Mouse (Mus musculus): ENCODE measurements at regions not wholly inside any gene's neighbourhood (a gene's known extent, or its start where the extent isn't known, plus 50 kb on each side); places are given as distances from the start of the nearest gene placed in this dataset.

DNA sequence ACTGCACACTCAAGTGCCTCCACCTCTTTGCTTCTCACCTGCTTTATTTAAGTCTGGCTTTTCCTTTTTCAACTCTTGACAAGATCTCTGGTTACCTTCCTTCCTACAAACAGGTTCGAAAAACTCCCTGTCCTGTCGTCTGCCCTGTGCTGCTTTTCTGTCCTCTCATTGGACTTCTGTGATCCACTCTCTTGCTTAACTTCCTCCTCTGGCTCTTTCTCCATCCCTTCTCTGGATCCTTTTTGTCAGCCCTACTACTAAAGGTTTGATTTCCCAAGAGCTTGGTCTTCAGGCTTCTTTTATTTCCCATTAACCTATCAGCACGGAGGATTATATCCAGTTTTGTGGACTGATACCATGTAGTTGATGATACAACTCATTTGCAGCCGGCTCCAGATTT, 149.8 kb downstream of the Satb1 start:
- Histone ChIP-seq H3K9me3 (replicated peaks; ENCODE audit: control insufficient read depth, low read length) (no peaks in the 10 kb centered on the region), H3K4me3 (ENCODE audit: low read depth, low read length) (no peak overlapping the region), H3K36me3 (ENCODE audit: control insufficient read depth, insufficient read depth, low read length) (no peaks in the 10 kb centered on the region), H3K9ac (ENCODE audit: low read length) (no peak overlapping the region), H3K4me1 (ENCODE audit: control insufficient read depth, insufficient read depth, low read length) (no peaks in the 10 kb centered on the region), H3K4me2 (ENCODE audit: low read length) (no peak overlapping the region), H3K27me3 (replicated peaks; ENCODE audit: control insufficient read depth, insufficient read depth, low read length) (no peaks in the 10 kb centered on the region), H3K27ac (ENCODE audit: low read depth, low read length) (no peak overlapping the region)
- 80% methylated on average over 4 of the region's 4 CpGs for WGBS
- no peak for DNase-seq (ENCODE audit: low spot score)
- no peak for ATAC-seq

DNA sequence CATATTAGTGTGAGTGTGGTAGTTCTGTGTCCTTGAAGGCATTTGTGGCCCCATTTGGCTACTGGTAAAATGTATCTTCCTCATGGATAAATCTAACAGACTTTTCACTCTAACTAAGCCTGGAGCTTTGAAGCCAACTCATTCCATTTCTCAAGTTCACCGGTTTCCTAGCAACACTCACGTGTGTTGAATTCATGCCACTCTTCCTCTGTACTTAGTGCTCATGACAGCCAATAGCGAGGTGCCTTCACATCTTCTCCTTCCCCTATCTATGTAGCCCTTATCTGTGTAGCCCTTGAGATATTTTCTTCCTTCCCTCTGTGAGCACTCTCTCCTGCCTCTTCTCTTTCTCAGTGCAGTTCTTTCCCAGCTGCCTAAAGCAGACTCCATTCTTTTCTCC, 150.7 kb downstream of the Satb1 start:
- Histone ChIP-seq H3K36me3 (ENCODE audit: control insufficient read depth, insufficient read depth, low read length) (no peaks in the 10 kb centered on the region), H3K9ac (ENCODE audit: low read length) (no peak overlapping the region), H3K4me2 (ENCODE audit: low read length) (no peak overlapping the region), H3K4me1 (ENCODE audit: control insufficient read depth, insufficient read depth, low read length) (no peaks in the 10 kb centered on the region), H3K4me3 (ENCODE audit: low read depth, low read length) (no peak overlapping the region), H3K27ac (ENCODE audit: low read depth, low read length) (no peak overlapping the region), H3K27me3 (replicated peaks; ENCODE audit: control insufficient read depth, insufficient read depth, low read length) (no peaks in the 10 kb centered on the region), H3K9me3 (replicated peaks; ENCODE audit: control insufficient read depth, low read length) (no peaks in the 10 kb centered on the region)
- WGBS, result 78% methylated on average over 3 of the region's 3 CpGs
- DNase-seq (ENCODE audit: low spot score), result peak; percentile 9
- no peak for ATAC-seq

DNA sequence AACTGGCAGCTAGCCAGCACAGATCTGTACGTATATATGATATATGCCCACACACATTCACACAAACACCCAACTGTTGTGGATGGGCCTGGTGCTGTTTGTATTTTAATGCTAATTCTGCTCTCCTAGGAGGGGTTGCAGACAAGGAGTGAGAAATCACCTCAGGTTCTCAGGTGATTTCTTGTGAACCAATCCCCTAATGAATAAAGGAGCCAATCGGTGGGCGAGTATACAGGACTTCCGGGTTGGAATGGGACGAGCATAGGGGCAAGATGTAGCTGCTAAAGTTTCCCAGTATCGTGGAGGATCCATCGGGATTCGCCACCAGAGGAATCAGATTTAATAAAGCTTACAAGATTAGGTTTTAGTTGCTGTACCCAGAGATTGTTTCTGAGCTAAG, 155.6 kb downstream of the Satb1 start:
- Histone ChIP-seq H3K27me3 (replicated peaks; ENCODE audit: control insufficient read depth, insufficient read depth, low read length) (no peaks in the 10 kb centered on the region), H3K9ac (ENCODE audit: low read length) (no peak overlapping the region), H3K27ac (ENCODE audit: low read depth, low read length) (no peak overlapping the region), H3K4me2 (ENCODE audit: low read length) (no peak overlapping the region), H3K4me3 (ENCODE audit: low read depth, low read length) (no peak overlapping the region), H3K36me3 (ENCODE audit: control insufficient read depth, insufficient read depth, low read length) (no peaks in the 10 kb centered on the region), H3K4me1 (ENCODE audit: control insufficient read depth, insufficient read depth, low read length) (no peaks in the 10 kb centered on the region), H3K9me3 (replicated peaks; ENCODE audit: control insufficient read depth, low read length) (no peaks in the 10 kb centered on the region)
- ATAC-seq, result no peak
- no peak for DNase-seq (ENCODE audit: low spot score)
- 96% methylated on average over 8 of the region's 8 CpGs for WGBS

DNA sequence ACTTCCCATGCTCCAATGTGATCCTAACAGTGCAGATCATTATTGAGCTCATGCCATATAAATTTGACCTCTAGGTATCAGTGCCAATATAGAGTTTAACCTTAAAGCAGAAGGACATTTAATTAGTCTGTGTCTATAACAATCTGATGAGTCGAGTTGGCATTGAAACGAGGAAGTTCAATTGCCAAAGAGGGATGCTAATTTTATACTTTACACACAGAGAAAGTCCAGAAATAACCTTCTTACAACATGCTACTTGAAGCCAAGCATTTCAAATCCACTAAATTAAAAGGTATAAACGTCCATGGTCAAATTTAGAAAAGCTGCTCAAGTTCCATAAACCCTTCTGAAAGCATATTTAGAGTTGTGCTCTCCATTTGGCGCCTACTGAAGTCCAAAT, 174.7 kb downstream of the Satb1 start:
- Histone ChIP-seq H3K36me3 (ENCODE audit: control insufficient read depth, insufficient read depth, low read length) (no peaks in the 10 kb centered on the region), H3K9me3 (replicated peaks; ENCODE audit: control insufficient read depth, low read length) (no peaks in the 10 kb centered on the region), H3K4me1 (ENCODE audit: control insufficient read depth, insufficient read depth, low read length) (no peaks in the 10 kb centered on the region), H3K4me2 (ENCODE audit: low read length) (no peak overlapping the region), H3K27ac (ENCODE audit: low read depth, low read length) (no peak overlapping the region), H3K4me3 (ENCODE audit: low read depth, low read length) (no peak overlapping the region), H3K27me3 (replicated peaks; ENCODE audit: control insufficient read depth, insufficient read depth, low read length) (no peaks in the 10 kb centered on the region), H3K9ac (ENCODE audit: low read length) (no peak overlapping the region)
- WGBS, result 83% methylated on average over 4 of the region's 4 CpGs
- DNase-seq (ENCODE audit: low spot score), result no peak
- ATAC-seq, result no peak

DNA sequence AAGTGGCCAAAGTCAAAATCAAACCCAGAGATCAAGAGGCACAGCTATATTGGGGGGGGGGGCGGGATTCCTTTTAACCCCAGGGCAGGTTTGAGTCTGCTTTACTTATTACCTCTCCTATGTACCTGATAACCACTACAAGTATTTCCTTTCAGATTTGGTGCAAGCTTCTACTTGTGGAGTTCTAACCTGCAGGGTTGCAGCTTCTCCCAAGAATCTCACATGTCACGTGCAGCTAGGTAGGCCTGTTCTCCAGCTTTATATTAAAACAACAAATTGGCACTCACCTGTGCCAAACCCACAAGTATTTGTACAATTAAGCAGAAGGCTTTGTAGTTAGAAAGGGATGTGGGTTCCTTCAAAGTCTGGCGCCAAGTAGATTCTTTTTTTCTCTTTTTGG, 179.2 kb downstream of the Satb1 start:
- WGBS, result 86% methylated on average over 3 of the region's 3 CpGs
- Histone ChIP-seq H3K4me1 (ENCODE audit: control insufficient read depth, insufficient read depth, low read length) (no peaks in the 10 kb centered on the region), H3K36me3 (ENCODE audit: control insufficient read depth, insufficient read depth, low read length) (no peaks in the 10 kb centered on the region), H3K9ac (ENCODE audit: low read length) (no peak overlapping the region), H3K9me3 (replicated peaks; ENCODE audit: control insufficient read depth, low read length) (no peaks in the 10 kb centered on the region), H3K4me2 (ENCODE audit: low read length) (no peak overlapping the region), H3K4me3 (ENCODE audit: low read depth, low read length) (no peak overlapping the region), H3K27ac (ENCODE audit: low read depth, low read length) (no peak overlapping the region), H3K27me3 (replicated peaks; ENCODE audit: control insufficient read depth, insufficient read depth, low read length) (no peaks in the 10 kb centered on the region)
- DNase-seq (ENCODE audit: low spot score), result no peak
- ATAC-seq, result no peak

DNA sequence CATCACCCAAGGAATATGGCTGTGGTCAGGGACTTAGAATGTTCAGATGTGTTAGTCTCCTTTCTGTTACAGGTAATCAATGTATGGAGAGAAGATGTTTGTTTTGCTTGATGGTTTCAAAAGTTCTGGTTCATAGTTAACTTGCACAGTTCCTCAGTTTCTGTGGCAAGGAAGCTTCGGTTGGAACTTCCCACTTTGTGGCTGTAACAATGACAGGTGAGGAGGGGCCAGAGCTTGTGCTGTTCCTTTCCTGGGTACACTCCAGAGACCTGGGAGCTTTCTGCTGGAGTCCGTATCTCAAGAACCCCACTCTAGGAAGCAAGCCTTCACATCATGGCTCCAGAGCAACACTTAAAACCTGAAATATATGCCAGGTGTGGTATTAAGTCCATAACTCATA, 181.2 kb downstream of the Satb1 start:
- Histone ChIP-seq H3K4me3 (ENCODE audit: low read depth, low read length) (no peak overlapping the region), H3K9ac (ENCODE audit: low read length) (no peak overlapping the region), H3K27ac (ENCODE audit: low read depth, low read length) (no peak overlapping the region), H3K4me2 (ENCODE audit: low read length) (no peak overlapping the region), H3K4me1 (ENCODE audit: control insufficient read depth, insufficient read depth, low read length) (no peaks in the 10 kb centered on the region), H3K9me3 (replicated peaks; ENCODE audit: control insufficient read depth, low read length) (no peaks in the 10 kb centered on the region), H3K27me3 (replicated peaks; ENCODE audit: control insufficient read depth, insufficient read depth, low read length) (no peaks in the 10 kb centered on the region), H3K36me3 (ENCODE audit: control insufficient read depth, insufficient read depth, low read length) (no peaks in the 10 kb centered on the region)
- no peak for ATAC-seq
- no peak for DNase-seq (ENCODE audit: low spot score)
- WGBS, result 87% methylated on average over 2 of the region's 2 CpGs

DNA sequence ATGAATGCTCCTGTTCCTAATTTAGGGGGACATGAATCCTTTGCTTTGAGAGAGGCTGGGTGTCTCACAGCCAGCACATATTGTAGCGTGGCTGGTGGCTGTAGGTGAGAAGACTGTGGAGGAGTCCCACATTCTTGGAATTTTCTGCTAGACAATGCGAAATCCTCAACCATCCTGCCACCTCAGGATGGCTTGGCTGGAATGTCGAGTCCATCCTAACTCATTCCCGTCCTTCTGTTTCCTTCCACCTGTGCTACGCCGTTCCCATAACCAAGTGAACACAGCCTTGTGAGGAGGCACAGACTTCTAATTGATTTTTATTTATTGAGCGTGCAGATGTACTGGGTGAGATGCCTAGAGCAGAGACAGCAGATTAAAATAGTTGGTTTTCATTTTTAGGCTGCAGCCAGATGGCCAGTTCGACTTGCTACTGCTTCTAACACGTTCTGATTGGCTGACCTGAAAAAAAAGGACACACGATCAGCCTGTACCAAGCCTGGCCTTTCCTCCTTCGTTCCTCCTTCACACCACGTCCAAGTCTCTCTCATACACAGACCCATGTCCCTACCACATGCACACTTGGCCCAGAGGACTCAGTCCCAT, 183.8 kb downstream of the Satb1 start:
- Histone ChIP-seq H3K9me3 (replicated peaks; ENCODE audit: control insufficient read depth, low read length) (no peaks in the 10 kb centered on the region), H3K4me3 (ENCODE audit: low read depth, low read length) (no peak overlapping the region), H3K36me3 (ENCODE audit: control insufficient read depth, insufficient read depth, low read length) (no peaks in the 10 kb centered on the region), H3K4me1 (ENCODE audit: control insufficient read depth, insufficient read depth, low read length) (no peaks in the 10 kb centered on the region), H3K27ac (ENCODE audit: low read depth, low read length) (no peak overlapping the region), H3K9ac (ENCODE audit: low read length) (no peak overlapping the region), H3K4me2 (ENCODE audit: low read length) (no peak overlapping the region), H3K27me3 (replicated peaks; ENCODE audit: control insufficient read depth, insufficient read depth, low read length) (no peaks in the 10 kb centered on the region)
- no peak for ATAC-seq
- no peak for DNase-seq (ENCODE audit: low spot score)
- 89% methylated on average over 12 of the region's 12 CpGs for WGBS

DNA sequence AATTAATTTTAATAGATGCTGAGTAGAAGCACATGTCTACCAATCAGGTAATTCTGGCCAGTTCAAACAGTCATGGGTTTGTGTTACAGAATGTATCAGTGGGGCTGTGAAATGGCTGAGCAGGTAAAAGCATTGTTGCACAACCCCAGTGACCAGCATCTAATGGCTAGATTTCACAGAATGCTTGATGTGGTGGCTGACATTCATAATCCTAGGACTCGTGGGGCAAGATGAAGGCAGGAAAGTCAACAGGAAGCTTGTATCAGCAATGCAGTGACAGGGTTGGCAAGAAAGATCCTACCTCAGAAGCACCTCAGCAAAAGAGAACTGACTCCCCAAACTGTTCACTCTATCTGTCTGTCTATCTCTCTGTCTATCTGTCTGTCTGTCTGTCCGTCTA, 186.7 kb downstream of the Satb1 start:
- Histone ChIP-seq H3K9ac (ENCODE audit: low read length) (no peak overlapping the region), H3K4me3 (ENCODE audit: low read depth, low read length) (no peak overlapping the region), H3K9me3 (replicated peaks; ENCODE audit: control insufficient read depth, low read length) (no peaks in the 10 kb centered on the region), H3K4me2 (ENCODE audit: low read length) (no peak overlapping the region), H3K27me3 (replicated peaks; ENCODE audit: control insufficient read depth, insufficient read depth, low read length) (no peaks in the 10 kb centered on the region), H3K4me1 (ENCODE audit: control insufficient read depth, insufficient read depth, low read length) (no peaks in the 10 kb centered on the region), H3K27ac (ENCODE audit: low read depth, low read length) (no peak overlapping the region), H3K36me3 (ENCODE audit: control insufficient read depth, insufficient read depth, low read length) (no peaks in the 10 kb centered on the region)
- ATAC-seq (no peak), DNase-seq (ENCODE audit: low spot score) (no peak)
- WGBS, result 85% methylated on average over 2 of the region's 2 CpGs

DNA sequence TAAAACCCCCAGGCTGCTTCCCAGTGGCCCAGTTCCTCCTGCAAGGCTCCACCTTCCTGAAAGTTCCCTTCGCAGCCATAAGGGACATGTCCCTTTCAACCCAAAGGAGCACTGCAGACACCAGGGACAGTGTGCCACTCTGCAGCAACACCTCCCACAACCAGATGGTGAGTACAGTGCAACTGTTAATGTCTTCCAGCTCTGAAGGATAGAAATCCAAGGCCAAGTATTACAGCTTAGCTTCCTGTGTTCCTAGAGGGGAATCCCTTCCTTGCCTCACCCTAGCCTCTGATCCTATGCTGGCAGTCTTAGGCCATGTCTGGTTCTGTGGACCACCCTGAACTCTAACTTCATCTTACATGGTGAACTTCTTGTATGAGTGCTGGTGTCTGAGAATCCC, 187.2 kb downstream of the Satb1 start:
- H3K4me3 ChIP-seq (ENCODE audit: low read depth, low read length), result no peak overlapping the region
- no peaks in the 10 kb centered on the region for H3K27me3 ChIP-seq (replicated peaks; ENCODE audit: control insufficient read depth, insufficient read depth, low read length)
- no peak overlapping the region for H3K27ac ChIP-seq (ENCODE audit: low read depth, low read length)
- H3K36me3 ChIP-seq (ENCODE audit: control insufficient read depth, insufficient read depth, low read length), result no peaks in the 10 kb centered on the region
- ATAC-seq, result no peak
- 86% methylated on average over 1 of the region's 1 CpGs for WGBS
- no peak for DNase-seq (ENCODE audit: low spot score)
- H3K9me3 ChIP-seq (replicated peaks; ENCODE audit: control insufficient read depth, low read length), result no peaks in the 10 kb centered on the region
- H3K9ac ChIP-seq (ENCODE audit: low read length), result no peak overlapping the region
- H3K4me1 ChIP-seq (ENCODE audit: control insufficient read depth, insufficient read depth, low read length), result no peaks in the 10 kb centered on the region
- H3K4me2 ChIP-seq (ENCODE audit: low read length), result no peak overlapping the region
